Mouse (Mus musculus) erythroid progenitor cell, adult 5-6 weeks (primary cell): Measurements from ENCODE around the gene Rcbtb2. TPM values are rescaled to one million over a fixed set of nuclear protein-coding genes. Genes with fewer than 3 reads are reported as not detected.
A peak's percentile ranks its signal among the peaks of the same experiment; 100 is the strongest.
"Not testable (repeated sequence)": the region's sequence is repeated elsewhere in the genome, so short reads cannot be mapped to it uniquely, and the experiment has no call there.

ENCODE experiments used
- ATAC-seq: replicated peaks from 2 replicates; pipeline ENCODE4 v1.8.0; 2016; ENCODE audit warnings: moderate number of reproducible peaks, mild to moderate bottlenecking, moderate TSS enrichment, inconsistent platforms; ENCODE audit not compliant: poor library complexity, low FRiP score, severe bottlenecking
- total RNA-seq, 2 experiments: library from RNA; stranded (forward) in 1 of 2; stranded (reverse) in 1 of 2; fragments of 150-400 nt in 1 of 2; fragments of 186-747, 209-891 nt in 1 of 2; gene quantifications; 2 replicates each; pipeline versions ENCODE4 v1.2.3 to v1.2.4; 2015 to 2017; ENCODE audit warnings: low replicate concordance in 2 of 2

The Rcbtb2 gene
- total RNA-seq (2015; ENCODE audit: low replicate concordance) = 4.2 and 11.5 TPM in 2 replicates
- total RNA-seq (2017; ENCODE audit: low replicate concordance) = 4.5 and 10.4 TPM in 2 replicates

DNA sequence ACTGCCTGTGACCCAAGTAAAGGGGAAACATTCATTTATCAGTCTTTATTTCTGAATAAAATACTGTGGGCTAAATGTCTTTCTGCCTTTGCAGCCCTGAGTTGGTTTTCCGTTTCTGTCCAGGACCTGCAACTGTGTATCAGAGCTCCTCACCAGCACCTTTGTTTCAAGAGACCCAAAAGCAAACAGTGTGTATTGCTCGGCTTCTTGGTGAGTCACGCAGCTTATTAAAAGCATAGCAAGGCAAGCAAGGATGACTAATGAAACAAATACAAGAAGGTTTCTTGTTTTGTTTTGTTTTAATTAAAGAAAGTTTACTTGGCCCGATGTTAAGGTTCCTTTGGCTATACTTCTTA lies at the start of gene Rcbtb2:
Rcbtb2 (plus strand) TSS at position 115 of the 356 bp plus-strand sequence.
- no peak for ATAC-seq

DNA sequence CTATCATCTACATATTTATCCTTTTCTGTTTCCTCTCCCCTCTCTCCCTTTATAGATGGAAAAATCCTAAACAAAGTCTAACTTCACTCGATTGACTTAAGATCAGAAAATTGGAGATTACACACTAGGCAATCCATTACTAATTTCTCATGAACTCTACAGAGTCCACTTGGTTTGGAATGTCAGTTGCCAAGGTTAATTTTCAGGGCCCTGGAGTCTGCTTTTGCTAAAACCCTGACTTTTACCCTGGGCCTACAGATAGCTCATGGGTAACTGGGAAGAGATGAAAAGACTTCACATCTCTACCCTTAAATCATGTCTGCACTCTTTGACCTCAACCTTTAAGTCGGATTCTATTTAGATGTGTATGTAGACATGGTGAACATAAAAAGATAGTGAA lies 39.3 kb upstream of the Rcbtb2 start:
- ATAC-seq = no peak

DNA sequence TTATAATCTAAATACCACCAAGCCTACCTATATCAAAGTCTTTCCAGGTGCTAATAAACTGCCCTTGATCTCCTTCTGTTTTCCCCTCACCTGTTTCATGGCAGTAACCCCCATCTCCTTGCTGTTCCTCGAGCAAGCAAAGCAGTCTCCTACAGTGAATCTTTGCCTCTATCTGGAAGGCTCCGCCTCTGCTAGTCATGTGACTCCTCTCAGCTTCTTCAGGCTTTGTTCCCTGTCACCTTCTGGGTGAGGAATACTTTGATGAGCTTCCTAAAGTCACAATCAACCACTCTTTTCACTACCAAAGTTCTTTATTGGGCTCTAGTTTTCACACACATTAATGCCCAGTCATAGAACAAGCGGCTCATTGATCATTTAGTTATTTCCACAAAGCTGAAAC lies 36.4 kb upstream of the Rcbtb2 start:
- ATAC-seq = no peak

DNA sequence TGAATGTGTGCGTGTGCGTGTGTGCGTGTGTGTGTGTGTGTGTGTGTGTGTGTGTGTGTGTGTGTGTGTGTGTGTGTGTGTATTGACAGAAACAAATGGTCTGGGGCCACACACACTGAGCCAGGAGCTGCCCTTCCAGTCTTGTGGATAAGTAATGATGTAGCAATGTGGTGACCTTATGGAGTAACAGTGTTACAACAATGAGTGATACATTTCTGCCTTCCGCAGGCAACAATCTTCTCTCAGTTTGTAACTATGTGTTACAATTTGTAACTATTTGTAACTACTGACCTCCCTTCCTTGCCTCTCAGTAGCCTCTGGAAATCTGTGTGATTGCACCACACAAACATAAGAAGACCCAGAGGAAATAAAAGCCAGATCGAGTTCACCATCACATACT lies 35.6 kb upstream of the Rcbtb2 start:
- no peak for ATAC-seq

DNA sequence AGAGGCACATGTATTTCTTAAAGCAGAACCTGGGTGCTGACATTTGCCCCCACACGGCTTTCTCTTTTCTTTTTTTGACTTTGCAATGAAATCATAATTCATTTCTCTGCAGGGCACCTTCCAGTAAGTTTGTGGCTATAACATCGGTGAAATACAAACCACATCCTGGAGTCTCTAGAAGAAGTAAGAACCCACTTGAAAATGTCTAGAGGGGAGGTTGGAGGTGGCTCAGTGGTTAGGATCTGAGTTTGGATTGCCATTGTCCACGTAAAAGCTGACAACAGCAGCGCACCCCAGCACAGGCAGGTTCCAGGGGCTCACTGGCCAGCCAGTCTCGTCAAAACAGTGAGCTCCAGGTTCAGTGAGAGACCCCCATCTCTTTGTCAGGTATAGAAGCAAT lies 35.1 kb upstream of the Rcbtb2 start:
- no peak for ATAC-seq

DNA sequence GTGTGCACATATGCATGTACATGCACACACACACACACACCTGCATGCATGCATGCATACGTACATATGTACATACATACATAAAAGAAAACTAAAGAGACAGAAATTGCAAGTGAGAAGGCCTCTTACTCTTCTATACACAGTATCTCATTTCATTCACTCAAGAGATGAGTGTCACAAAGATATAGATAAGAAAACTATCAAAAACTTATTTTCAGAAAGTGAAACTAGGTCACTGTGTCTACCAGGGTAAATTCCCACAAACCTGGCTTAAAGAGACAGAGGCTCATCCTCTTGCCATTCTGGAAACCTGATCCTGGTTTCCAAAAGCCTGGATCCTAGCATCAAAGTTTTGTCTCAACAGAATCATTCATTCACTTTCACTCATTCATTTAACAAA lies 34.6 kb upstream of the Rcbtb2 start:
- no peak for ATAC-seq

DNA sequence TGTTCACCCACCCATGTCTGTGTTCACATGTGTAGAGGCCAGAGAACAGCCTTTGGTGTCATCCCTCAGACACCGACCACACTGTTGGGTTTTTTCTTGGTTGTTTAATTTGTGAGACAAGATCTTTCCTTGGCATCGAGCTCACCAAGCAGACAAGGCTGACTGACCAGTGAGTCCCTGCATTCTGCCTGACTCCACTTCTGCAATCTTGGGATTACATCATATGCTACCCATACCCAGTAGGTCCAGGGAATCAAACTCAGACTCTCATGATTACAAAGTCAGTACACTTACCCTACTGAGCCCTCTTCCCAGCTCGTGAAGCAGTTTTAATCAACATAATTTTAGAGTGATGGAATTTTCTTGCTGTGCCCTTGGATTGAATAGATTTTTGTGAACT lies 30.0 kb upstream of the Rcbtb2 start:
- ATAC-seq = no peak

DNA sequence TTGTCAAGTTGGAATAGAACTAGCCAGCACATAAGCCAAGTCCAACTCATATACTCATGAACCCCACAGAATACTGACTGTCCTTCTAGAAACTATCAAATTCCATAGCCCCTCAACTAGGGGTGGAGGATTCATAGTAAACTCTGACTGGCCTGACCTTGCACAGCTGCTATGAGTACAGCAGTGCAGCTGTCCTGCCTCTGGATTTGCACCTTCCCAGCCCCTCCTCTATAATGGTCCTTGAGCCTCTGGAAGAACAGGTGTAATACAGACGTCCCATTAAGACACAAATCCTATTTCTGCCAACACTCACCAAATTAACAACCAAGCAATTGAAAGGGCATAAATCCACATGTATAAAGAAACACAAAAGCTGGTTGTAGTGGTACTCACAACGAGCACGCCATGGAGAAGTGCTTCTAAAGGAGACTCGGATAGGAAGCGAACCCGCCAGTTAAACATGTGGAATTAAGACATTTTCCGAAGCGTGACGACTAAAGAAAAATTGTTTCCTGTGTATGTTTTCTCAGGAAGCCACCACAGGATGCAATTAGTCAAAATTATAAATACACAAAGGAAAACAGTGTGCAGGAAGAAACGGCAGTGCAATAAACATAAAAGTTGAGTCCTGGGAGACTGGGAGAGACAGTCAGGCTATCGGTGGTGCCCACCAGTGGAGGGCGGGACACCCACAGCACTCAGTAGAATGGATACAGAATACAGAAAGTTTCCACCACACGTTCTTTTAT lies 27.9 kb upstream of the Rcbtb2 start:
- no peak for ATAC-seq

DNA sequence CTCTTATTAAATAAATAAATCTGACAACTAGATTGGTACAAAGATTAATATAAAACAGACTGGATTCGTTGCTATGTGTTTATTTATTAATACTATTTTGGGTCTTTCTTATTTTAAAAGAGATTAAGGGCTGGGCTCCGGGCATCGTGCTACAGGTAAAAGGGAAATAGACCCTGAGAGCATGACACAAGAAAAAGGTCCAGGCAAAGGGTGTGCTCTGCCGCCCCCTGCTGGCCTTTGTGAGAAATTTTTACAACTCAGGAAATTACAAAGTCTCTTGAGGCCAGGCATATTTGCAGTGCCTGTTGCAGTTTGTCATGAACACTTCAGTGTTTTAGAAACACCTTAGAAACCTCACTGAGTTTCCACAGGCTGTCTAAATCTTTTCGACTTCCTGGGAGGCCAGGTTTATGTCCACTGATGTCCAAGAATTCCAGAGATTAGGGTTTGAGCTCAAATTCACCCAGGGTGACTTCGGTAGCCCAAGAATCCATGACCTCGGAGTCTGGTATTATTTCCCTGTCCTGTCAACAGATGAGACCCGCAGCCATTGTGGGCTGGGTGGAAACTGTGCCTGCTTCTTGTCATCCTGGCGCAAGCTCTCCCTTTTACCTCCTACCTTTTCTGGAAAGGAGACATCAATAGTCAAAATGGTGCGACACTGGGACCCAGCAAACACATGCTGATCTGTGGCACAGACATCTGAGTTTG lies 24.0 kb upstream of the Rcbtb2 start:
- no peak for ATAC-seq

DNA sequence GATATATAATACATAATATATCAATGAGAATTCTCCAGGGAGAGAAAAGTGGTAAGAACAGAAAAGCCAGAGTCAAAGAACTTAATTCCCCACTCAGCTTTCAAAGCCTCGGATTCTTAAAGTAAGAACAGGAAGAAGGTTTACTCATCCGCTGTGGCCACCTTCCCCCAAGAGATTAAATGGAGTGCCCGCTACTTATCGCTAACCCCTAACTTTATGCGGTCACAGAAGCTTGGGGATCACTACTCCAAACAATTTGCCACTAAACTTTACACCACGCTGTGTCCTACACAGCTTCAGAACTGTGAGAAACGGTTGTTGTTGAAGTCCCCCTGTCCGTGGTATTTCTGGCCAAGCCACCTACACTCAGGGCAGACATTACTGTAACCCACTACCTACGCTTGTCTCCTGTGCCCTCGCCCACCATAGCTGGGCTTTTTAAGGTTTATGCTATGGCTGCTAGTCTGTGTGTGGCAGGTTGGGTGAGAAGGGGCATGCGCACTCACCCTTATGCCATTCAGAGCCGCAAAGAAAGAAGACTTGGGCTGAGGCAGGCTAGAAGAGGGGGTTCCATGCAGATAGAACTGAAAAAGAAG lies 20.5 kb upstream of the Rcbtb2 start:
- no peak for ATAC-seq

DNA sequence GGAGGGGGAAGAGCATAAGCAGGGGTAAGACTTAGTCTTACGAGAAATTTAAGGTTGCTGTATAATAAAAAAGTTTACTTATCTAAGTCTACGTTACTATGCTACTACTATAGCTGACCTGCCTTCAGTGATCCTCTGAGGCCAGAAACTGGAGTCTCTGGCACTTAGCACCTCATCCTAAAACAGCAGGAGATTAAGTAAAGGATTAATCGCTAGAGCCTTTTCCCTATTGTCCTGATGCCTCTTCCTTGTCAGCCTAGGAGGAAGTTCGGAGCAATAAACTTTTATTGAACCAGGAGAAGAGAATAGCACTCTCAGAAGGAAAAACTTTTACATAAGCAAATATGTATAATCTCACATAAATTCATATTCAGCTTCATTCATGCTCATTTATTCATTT lies 19.9 kb upstream of the Rcbtb2 start:
- ATAC-seq = not testable (repeated sequence)

DNA sequence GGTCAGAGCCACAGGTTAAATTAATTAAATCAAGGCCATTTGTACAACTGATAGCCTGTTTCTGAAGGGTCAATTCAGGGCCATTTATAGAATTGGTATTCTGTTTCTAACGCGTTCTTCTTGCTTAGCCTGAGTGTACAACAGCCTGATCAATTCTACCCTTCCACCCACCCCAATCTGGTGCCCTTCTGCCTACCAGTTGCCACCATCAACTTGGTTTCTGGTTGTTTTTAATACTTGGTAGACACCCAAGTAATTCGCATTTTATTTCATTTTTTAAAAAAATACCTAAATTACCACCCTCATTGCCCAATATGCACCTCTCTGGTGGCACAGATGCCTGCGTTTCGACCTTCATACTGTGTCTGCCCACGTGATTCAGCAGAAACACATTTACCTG lies 17.9 kb upstream of the Rcbtb2 start:
- no peak for ATAC-seq

DNA sequence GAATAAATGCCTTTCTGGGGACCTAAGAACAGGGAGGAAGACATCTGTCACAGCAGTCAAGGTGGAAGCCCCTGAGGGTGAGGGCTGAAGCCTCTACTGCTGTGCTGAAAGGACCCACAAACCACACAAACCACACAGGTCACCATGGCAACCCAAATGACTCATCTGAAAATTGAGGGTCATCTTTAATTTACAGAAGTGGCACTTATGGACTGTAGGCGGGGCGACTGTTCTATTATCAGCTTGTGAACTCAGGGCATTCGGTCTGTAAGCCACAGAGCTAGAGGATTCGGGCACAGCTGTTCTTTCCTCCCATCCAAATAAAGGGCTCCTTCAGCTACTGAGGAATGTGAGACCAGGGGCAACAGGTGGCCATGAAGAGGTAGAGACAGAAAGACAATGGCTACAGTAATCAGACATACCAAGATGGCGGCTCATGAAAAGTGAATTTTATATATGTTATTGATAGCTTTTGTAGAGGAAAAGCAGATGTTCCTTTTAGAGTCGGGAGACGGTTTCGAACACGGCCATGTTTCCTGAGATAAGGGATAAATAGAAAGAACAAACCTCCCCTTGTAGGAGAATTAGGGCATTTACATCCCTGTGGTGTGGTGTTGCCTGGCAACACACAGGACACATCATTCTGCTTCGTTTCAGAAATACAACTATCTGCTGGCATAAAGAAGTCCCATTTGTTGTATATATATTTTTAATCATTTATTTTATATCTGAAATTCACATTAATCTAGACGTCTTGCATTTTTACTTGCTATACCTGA lies 17.2 kb upstream of the Rcbtb2 start:
- no peak for ATAC-seq

DNA sequence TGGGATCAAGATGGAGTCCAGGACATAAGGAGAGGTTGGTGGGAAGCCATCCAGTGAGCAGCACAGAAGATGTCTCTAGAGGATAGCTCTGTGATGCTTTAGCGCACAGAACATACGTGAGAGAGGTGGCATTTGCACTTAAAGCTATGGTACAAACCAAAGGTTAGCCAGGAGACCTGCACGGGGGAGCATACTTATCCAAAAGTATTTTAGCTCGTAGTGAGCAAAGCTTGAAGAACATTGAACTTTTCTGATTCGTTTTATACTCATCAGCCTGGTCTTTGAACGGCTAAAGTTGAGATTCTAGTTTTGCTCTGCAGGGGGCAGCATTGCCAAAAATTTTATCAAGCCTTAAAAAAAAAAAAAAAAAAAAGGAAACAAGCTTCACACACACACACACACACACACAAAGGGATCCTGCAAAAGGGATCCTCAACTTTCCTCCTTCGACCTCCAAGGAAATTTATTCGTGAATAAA lies 16.6 kb upstream of the Rcbtb2 start:
- ATAC-seq = no peak

DNA sequence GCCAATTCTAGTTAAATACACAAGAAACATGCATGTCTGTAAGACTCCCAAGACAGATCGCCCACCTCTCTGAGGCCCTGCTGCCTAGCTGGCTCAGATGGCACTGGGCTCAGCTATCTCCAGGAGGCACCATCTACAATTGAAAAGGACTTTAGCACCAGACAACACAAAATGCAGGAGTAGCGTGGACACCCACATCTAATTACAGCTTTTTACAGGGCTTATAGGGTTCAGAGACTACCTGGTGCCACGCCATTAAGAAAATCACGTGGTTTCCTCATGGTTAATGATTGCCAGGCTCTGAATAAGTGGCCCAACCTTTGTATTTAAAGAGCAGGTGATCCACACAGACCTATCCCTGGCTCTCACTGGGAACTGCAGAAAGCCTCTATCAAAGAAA lies 15.9 kb upstream of the Rcbtb2 start:
- no peak for ATAC-seq

DNA sequence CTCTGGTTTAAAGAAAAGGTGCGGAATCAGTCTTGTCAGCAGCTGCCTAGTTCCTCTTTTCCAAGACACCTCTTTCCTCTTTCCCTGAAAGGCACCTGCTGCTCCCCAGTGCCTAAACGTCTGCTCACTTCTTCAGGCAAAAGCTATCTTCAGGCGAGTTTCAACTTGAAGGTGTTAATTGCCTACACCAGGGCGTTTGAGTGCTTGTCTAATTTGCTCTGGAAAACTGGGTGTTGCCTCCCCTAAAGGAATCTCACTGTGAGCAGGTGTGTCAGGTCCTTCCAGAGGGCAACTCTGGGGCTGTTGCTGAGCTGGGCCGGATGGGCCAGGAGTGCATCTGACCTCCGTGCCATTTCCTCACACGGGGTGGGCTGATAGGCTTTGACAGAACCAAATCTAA lies 15.5 kb upstream of the Rcbtb2 start:
- no peak for ATAC-seq

DNA sequence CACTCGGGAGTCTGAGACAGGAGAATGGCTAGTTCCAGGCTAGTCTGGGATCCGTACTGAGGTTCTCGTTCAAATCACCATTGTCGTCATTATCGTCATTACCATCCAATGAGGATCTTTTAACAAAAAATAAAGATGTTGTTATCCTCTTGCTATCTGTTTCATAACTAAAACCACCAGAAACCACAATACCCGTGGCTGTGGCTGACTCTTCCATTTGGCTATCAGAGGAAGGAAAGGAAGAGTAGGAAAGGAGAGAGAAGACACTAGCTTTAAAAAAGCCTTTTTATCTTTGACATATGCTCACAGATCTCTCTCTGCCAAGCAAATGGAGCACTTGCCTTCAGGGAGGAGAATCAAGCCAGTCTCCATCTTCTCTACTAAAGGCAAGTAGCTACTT lies 14.9 kb upstream of the Rcbtb2 start:
- no peak for ATAC-seq

DNA sequence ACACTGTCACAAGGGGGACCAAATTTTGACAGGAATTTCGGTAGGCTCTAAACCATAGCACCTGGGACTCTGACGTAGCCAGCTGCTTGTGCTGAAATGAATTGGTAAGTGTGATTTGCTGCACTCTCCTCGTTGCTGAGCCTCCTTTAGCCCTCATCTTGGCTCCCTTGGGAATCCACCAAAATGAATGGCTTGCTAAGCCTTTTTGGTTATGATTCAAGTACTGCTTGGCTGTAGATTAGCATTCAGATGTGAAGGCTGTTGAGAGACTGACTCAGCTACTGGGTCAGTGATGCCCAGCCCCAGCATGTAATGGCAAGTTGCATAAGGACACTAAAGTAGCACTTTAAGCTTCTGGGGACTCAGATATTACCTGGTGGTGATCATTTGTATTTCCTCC lies 12.2 kb upstream of the Rcbtb2 start:
- ATAC-seq = no peak

DNA sequence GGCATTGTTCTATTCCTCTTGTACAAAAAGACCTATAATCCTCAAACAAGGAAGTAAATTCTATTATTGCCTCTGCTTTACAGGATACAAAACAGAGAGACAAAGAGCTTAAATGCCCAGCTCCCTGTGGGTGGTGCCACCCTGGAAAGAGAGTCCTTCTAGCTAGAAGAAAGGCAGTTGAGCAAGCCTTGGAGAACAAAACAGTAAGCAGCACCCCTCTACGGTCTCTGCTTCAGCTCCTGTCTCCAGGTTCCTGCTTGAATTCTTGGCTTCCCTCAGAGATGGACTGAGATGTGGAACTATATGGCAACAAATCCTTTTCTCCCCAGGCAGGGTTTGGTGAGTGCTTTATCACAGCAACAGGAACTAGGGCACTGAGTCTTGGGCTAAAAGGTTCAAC lies 11.7 kb upstream of the Rcbtb2 start:
- ATAC-seq = no peak

DNA sequence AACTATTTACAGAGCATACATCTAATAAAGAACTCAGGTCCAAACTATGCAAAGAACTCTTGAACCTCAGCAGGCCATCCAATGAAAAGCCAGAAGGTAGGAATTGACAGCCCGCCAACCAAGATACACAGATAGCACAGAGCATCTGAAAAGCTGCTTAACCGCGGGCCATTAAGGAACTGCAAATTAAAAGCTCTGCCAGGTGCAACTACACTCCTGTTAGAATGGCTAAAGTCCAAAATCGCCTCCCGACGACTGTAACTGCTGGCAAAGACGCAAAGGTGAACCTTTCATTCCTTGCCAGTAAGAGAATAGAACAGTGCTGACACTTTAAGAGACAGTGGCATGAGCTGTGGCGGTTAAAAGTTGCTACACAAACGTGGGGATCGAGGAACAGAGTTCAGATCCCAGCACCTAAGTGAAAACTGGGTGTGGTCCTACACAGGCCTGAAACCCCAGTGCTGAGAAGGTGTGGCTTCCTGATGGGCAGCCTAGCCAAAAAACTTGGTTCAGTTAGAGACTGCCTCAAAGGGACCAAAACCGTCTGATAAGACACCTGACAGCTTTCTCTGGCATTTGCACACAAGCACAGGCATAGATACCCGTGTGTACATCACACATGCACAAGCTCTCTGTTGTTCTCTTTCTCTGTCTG lies 10.5 kb upstream of the Rcbtb2 start:
- ATAC-seq = 0 out of 2 replicates have a peak, but pooled peaks have one; percentile 46
